Mouse (Mus musculus) heart, adult 8-10 months (tissue): ENCODE data around the gene Gm20716. TPM values are rescaled to one million over a fixed set of nuclear protein-coding genes. Genes with fewer than 3 reads are reported as not detected.

Experiments used
- DNase-seq: peaks from one replicate; pipeline ENCODE4 v3.0.0; 2022; ENCODE audit warnings: low spot score
- total RNA-seq, 4 experiments: library from RNA; stranded (reverse); gene quantifications; 2 replicates each; pipeline ENCODE4 v1.2.4; 2022

Gm20716 gene
- total RNA-seq, 4 experiments from 2014 or later: 16.1 to 23.2 (median 19.1) TPM

DNA sequence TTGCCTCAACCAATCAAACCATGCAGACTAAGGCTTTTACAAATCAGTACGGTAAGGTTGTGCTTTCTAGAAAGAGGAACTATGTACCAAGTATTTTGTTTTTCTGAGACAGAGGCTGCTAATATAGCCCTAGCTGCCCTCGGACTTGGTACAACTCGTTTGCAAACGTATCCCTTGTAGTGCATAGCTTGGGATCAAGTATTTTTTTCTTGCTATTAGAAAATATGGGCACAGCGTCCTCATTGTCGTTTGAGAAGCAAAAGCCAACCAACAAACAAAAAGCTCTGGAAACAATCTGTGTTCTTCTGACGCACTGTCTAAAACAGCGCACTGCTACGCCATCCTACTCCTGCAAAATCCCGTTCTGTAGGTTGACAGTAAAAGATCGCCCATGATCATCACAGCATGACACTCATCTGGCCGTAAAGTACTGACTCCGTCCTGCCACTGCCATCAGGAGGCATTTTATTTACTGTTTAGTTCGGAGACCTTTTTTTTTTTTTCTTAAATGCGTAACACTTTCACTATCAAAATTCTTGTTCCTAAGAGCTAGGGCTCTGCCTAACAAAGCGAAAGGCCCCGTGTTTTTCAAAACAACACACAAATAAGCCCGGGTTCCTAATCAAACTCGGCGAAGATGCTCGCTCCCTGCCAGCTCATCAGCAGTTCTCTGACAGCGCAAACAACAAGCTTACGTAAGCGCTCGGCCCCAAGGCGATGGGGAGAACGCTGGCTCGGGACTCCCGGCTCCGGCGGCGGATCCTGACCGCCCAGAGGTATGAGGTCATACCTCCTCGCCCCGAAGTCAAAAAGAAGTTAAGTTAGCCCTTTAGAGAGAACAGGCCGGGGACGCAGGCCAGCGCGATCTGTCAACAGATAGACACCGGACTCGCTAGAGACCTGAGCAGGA, 793 bp downstream of the Gm20716 start:
- DNase-seq: peak; percentile 30

DNA sequence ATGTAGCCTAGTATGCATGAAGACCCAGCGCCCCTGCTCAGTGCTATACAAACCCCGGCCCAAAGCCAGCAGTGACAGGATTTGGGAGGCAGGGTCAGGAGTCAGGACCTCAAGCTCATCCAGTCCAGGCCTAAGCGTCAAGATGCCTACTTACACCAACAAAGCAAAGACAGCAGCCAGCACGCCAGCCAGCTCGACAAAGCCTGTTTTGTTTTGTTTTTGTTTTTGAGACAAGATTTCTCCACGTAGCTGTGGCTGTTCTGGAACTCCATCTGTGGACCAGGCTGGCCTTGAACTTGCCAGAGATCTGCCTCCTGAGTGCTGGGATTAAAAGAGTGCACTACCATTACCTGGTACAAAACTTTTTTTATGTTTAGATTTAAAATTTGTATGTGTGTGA, 6.8 kb downstream of the Gm20716 start:
- no peak for DNase-seq

DNA sequence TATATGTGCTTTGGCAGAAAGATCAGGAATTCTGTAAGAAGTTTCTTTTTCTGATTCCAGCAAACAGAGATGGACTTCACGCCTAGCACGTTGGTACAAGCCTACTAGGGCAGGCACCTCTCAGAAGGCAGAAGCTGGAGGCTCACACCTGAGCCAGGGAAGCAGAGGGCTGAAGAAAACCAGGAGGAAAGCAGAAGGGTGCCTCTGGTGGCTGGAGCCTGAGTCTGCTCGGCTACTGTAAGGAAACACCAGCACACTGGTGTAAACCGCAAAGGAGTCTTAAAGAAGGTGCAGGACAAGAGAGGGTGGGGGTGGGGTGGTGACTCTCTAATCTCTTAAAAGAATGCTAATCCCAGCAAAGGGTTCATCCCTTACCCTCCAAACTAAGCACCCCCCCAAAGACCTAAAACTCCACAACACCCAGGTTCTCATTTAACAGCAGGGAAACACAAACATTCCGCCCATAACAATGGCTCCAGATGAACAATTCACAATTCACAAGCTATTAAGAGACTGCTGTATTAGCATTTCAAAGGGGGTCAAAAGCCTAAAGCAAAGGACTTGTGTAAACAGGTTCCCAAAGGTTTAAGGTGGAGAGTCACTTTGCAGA, 16.3 kb downstream of the Gm20716 start:
- no peak for DNase-seq

- DNase-seq: no peak
Measured at GRCm38 (mm10) chr2:168207883-168208282, 22.3 kb downstream of the Gm20716 start.

DNA sequence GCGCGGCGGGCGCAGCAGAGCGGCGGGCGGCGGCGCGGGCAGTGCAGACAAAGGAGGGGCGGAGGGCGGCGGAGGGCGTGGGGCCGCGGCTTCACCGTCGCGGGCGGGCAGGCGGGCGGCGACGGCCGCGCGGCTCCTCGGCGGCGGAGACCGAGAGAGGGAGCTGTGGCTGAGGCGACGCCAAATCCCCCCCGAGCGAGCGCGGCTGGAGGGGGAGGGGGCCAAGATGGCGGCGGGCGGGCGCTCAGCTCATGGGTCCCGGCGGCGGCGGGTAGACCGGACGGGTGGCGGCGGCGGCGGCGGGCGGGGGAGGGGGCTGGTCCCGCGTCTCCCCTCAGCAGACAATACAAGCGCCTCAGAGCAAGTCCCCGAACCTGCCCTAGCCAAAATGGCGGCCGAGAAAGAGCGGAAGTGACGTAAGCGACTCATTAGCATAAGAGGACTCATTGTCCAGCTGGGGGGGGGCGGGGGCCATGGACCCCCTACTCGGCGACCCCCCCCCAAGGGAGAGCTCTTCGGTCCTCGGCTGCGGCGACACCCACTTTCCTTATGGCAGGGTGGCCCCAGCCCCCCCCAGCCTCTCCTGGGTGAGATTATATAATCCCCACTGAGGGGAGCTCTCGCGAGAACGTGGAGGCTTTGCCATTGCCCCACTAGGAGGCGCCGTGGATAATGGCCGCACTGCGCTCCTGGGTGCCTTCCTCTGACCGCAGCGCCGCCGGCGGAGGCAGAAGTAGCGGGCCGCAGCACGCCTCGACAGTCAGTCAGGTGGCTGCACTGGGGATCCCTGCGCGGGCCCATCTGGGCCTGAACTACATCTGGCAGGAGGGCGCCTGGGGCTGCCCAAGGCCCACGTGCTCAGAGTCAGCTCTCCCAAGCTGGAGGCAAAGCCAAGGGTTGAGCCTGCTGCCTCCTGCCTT, 23.2 kb downstream of the Gm20716 start, which contains the start of gene Adnp:
TSS of gene Adnp (minus strand) at position 388 of the 920 bp plus-strand sequence.
- DNase-seq: peak; percentile 92

DNA sequence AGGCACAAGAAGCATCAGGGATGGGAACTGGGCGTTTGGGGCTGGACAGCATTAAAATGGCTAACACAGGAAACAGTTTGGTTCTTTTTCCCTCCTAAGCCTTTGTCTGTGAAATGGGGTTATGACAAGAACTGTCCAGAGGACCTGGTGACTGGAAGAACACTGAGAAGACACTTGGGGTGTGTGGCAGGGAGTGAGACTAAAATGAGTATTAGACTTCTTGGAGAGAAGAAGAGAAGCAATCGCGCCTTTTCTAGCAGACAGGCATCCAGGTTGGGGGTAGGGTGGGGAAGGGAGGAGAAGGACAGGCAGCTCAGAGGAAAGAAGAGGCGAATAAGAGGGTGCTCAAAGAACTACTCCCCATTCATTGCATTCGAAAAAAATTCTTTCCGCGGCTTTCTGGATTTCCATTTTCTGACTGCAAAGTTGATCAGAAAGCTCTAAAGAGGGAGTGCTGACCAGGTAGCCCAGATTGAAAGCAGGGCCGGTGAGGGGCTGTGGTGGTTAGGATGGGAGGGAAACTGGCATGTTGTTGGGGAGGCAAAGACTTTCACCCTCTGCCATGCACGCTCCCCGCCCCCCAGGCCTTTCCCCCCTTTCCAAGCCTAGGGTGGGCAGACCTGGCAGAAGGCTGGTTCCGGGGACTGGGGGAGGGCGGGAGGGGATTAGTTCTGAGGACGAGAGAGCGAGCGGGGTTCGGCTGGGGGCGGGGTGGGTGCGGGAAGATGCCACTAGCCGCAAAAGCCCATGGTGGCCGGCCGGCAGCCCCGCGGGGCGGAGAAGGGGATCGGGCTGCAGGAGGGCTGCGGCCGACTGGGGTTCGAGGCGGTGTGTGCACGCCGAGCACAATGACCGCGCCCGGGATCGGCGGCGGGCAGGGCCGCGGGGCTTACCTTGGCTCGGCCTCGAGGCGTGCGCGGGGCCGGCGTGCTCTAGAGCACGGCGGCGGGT, 24.2 kb downstream of the Gm20716 start:
- no peak for DNase-seq

DNA sequence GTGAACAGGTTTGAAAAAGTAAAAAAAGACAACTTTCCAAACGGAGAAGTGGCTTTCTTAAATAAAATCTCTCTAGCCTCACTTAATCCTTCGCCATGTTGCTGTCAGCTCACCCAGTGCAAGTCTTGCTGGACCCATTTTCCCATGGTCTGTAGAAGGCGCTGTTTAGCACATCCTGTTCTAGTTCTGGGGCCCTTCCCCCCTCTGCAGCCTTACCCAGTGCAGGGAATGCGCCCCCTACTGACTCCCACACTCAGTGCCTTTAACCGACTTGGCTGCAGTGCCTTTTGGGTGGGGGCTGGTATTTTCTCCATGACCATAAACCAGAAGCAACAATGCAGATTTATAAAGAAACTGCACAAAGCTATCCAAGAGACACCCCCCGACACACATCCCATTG, 24.9 kb downstream of the Gm20716 start:
- peak; percentile 78 for DNase-seq

GRCm38 (mm10) chr2:168204476-168204999, 25.6 kb downstream of the Gm20716 start:
- DNase-seq: no peak

- DNase-seq: no peak
Measured at GRCm38 (mm10) chr2:168200014-168200691, 30.0 kb downstream of the Gm20716 start.

- no peak for DNase-seq
Measured at GRCm38 (mm10) chr2:168199476-168199875, 30.7 kb downstream of the Gm20716 start.

GRCm38 (mm10) chr2:168198421-168198820, 31.7 kb downstream of the Gm20716 start:
- DNase-seq: no peak

DNA sequence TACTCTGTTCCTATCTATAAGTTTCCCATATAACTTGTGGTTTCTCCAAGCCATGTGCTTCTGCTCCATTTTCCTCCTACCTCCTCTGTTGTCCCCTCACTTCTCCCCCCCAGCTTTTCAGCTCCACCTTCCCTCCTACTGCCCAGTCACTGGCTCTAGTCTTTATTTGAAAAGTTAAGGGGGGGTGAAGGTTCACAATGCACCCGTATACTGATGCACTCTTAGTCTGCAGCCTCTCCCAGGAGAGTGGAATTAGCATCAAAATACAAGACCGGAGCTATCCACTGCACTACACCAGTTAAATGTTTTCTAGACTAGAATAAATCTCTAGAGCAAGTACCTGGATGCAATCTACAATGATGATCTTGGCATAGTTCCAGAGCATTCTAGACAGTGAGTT, 34.4 kb downstream of the Gm20716 start:
- no peak for DNase-seq

DNA sequence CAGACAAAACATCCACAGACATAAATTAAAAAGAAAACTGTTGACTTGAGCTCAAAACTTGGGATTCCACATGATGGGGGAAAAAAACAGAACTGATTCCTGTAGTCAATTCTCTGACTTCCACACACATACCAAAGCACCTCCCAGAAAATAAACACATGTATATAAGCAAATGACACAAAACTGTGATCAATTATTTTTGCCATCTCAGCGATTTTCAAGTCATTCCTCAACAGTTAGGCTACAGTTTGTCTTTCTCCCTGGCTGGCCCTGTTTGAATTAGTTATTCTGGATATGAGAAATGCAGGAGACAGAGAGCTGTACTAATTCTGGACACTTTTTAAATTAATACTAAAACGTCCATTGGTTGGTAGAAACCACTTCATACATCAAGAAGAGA, 36.5 kb downstream of the Gm20716 start:
- no peak for DNase-seq

DNA sequence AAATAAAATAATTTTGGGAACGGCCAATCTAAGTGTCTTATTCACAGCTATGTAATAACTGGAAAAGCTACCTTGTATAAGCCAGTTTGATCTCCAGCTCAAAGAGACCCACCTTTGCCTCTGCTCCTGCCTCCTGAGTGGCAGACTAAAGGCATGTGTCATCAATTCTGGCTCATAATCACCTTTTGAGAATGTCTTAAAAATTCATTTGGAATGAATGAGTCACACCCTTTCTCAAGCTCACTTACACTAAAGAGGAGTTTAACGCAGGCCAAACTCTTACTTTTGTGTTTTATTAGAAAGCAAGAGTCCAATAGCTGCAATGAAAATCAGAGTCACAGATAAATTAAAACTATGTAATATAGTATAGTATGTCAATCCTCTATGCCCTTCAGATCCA, 38.3 kb downstream of the Gm20716 start:
- DNase-seq: no peak

- DNase-seq: no peak
Measured at GRCm38 (mm10) chr2:168175946-168176345, 54.2 kb downstream of the Gm20716 start.

DNA sequence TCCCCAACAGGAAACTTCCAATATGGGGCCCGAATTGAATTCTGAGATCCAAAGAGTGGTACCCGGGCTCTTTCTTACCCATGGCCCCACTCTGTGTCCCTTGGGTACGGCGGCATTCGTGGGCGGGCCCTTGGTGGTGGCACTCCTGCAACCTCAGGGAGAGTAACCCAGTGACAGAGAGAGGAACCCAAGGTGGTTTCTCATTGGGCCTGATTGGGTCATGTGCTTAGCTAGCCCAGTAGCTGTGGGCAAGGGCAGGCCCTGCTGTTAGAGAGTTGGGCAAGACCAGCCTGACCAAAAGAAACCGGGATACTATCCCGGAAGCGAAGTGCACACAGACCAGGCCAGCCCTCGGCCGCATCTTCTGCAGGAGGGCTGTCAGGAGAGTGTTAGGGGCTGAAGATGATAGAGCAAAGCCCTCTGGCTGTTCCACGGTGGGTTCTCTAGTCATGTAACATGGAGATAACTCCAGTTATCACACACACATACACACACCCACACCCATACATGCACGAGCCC, 59.9 kb downstream of the Gm20716 start:
- DNase-seq: peak; percentile 70

DNA sequence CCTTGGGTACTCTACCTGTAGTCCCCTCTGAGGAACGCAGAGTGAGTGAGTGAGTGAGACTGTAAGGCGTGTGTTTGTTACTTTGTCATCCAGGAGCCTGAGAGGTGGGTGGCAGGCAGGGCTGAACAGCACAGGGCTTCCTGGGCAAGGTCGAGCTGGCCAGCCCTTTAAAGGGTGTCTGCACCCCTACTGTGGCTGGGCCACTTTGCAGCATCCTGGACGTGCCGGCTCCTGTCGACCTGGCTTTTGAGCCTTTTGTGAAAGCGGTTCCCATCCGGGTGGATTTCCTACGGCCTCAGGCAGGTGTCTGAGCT, 60.4 kb downstream of the Gm20716 start:
- DNase-seq: no peak

- no peak for DNase-seq
Measured at GRCm38 (mm10) chr2:168168892-168169799, 61.0 kb downstream of the Gm20716 start.

GRCm38 (mm10) chr2:168167781-168168180, 62.4 kb downstream of the Gm20716 start:
- DNase-seq: no peak
